Mouse (Mus musculus) heart, embryonic 13.5 days (tissue): ENCODE results near the gene Clpsl2. TPM values are rescaled to one million over a fixed set of nuclear protein-coding genes. Genes with fewer than 3 reads are reported as not detected.

Experiments used
- ATAC-seq: fragments of 200-750 bp; cut with Nextera tagmentation; 2 replicates; pipeline ENCODE4 v1.8.0; 2017; ENCODE audit warnings: moderate TSS enrichment; ENCODE audit not compliant: insufficient number of reproducible peaks, low FRiP score, low TSS enrichment; ENCODE audit errors: extremely low read depth
- H3K27ac ChIP-seq: fragments of 300-500 bp; sonication (generic); replicated peaks from 2 replicates; pipeline ENCODE4 v1.5.1; 2015; ENCODE audit warnings: moderate library complexity, mild to moderate bottlenecking, inconsistent platforms
- H3K27me3 ChIP-seq: fragments of 300-500 bp; sonication (generic); replicated peaks from 2 replicates; pipeline ENCODE4 v1.6.1; 2015; ENCODE audit warnings: mild to moderate bottlenecking, inconsistent platforms
- H3K36me3 ChIP-seq: fragments of 300-500 bp; sonication (generic); 2 replicates; pipeline ENCODE4 v1.6.1; 2015; ENCODE audit warnings: mild to moderate bottlenecking, inconsistent platforms
- H3K4me1 ChIP-seq: fragments of 300-500 bp; sonication (generic); 2 replicates; pipeline ENCODE4 v1.6.1; 2015; ENCODE audit warnings: inconsistent platforms
- H3K4me2 ChIP-seq: fragments of 300-500 bp; sonication (generic); 2 replicates; pipeline ENCODE4 v1.6.1; 2015; ENCODE audit warnings: inconsistent platforms, mild to moderate bottlenecking, moderate library complexity
- H3K4me3 ChIP-seq: fragments of 300-500 bp; sonication (generic); 2 replicates; pipeline ENCODE4 v1.5.1; 2015; ENCODE audit warnings: moderate library complexity, mild to moderate bottlenecking, inconsistent platforms
- H3K9ac ChIP-seq: fragments of 300-500 bp; sonication (generic); 2 replicates; pipeline ENCODE4 v1.6.1; 2015; ENCODE audit warnings: inconsistent platforms, mild to moderate bottlenecking, moderate library complexity
- H3K9me3 ChIP-seq: fragments of 300-500 bp; sonication (generic); 2 replicates; pipeline ENCODE4 v1.6.1; 2016; ENCODE audit warnings: inconsistent platforms
- WGBS: fragments of 180-500 bp; shearing (Covaris S2); methylation state at CpG from one replicate; pipeline ENCODE4 v1.1.7; 2015; ENCODE audit warnings: mixed read lengths; 5-methylcytosine and 5-hydroxymethylcytosine counted together
- polyA plus RNA-seq: library from polyadenylated mRNA; unstranded; fragments of >200 nt; fragmentation: Nextera tagmentation; extraction: Ambion mirVana; gene quantifications from 2 replicates; pipeline ENCODE4 v1.2.1, GENCODE M21; 2015

Gene Clpsl2
- polyA plus RNA-seq, 1 experiment from 2014 or later = not detected

GRCm38 (mm10) chr17:28521071-28521726, 28.0 kb upstream of the Clpsl2 start:
- no peak for ATAC-seq
- Histone ChIP-seq H3K36me3 (no peaks in the 10 kb centered on the region), H3K27ac (no peak overlapping the region), H3K4me1 (peaks cover 31% of the 10 kb centered on the region), H3K9ac (no peak overlapping the region), H3K9me3 (no peaks in the 10 kb centered on the region), H3K4me2 (no peak overlapping the region), H3K27me3 (peaks cover 53% of the 10 kb centered on the region), H3K4me3 (no peak overlapping the region)
- WGBS = 48% methylated on average over 5 of the region's 5 CpGs

DNA sequence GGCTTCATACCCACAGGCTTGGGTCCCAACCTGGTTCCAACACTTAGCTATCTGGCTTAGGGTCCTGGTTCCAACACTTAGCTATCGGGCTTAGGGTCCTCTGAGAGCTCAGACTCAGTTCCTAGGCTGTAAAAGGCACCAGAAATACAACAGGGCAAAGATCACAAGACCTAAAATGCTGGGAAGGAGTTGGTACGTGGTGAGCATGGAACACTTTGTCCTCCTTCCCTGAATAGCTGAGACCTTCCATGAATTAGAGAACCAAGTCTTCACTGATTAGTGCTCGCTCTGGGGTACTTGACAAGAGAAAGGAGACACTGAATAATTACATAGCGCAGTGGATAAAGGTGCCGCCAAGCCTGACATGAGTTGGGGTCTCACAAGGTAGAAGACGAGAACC, 27.3 kb upstream of the Clpsl2 start:
- peak overlapping the region; percentile 82; the same call in 1 of the 2 replicates for H3K9ac ChIP-seq
- H3K4me2 ChIP-seq = peak overlapping the region; percentile 100
- H3K9me3 ChIP-seq = no peaks in the 10 kb centered on the region
- 40% methylated on average over 6 of the region's 6 CpGs for WGBS
- peaks cover 51% of the 10 kb centered on the region for H3K27me3 ChIP-seq
- peak overlapping the region; percentile 78; the same call in 1 of the 2 replicates for H3K4me3 ChIP-seq
- no peak overlapping the region for H3K27ac ChIP-seq
- ATAC-seq = no peak
- H3K36me3 ChIP-seq = no peaks in the 10 kb centered on the region
- H3K4me1 ChIP-seq = peaks cover 30% of the 10 kb centered on the region

DNA sequence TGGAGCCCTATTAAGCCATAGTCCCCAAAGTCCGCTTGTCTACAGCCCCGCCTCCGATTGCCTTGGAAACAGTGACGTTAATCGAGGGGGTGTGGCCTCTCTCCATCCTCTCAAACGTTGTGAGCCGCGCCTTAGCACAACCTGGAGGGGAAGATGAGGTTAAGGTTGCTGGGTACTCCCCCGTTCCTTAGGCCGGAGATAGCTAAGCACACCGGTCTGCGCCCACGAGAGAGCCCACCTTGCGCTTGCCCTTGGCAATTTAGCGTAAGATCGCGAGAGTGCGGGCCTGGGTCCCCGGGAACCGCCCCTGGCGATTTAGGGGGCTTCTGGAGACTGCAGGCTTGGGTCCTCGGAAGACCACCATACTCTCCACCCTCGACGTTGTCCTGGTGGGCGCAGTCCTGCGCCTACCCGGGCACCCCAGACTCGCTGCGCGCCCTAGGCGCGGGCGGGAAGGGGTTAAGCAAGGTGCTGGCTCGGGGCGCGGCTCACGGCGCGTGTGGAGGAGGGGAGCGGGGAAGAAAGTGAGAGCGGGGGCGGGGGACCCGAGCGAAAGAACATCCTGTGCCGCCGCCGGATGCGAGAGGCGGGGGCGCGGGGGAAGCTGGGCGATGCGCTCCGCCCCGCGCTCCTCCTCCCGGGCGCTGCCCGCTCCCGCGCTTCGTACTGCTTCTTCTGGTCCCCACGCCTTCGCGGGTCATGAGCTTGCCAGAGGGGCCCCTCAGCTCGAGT, 26.4 kb upstream of the Clpsl2 start:
- peaks cover 46% of the 10 kb centered on the region for H3K27me3 ChIP-seq
- H3K4me1 ChIP-seq = peaks cover 28% of the 10 kb centered on the region
- H3K9ac ChIP-seq = peak overlapping the region; percentile 82
- peak; percentile 52 for ATAC-seq
- H3K9me3 ChIP-seq = no peaks in the 10 kb centered on the region
- peak overlapping the region; percentile 100 for H3K4me2 ChIP-seq
- peak overlapping the region; percentile 76 for H3K27ac ChIP-seq
- H3K36me3 ChIP-seq = no peaks in the 10 kb centered on the region
- WGBS = 1% methylated on average over 56 of the region's 66 CpGs
- H3K4me3 ChIP-seq = peak overlapping the region; percentile 78

DNA sequence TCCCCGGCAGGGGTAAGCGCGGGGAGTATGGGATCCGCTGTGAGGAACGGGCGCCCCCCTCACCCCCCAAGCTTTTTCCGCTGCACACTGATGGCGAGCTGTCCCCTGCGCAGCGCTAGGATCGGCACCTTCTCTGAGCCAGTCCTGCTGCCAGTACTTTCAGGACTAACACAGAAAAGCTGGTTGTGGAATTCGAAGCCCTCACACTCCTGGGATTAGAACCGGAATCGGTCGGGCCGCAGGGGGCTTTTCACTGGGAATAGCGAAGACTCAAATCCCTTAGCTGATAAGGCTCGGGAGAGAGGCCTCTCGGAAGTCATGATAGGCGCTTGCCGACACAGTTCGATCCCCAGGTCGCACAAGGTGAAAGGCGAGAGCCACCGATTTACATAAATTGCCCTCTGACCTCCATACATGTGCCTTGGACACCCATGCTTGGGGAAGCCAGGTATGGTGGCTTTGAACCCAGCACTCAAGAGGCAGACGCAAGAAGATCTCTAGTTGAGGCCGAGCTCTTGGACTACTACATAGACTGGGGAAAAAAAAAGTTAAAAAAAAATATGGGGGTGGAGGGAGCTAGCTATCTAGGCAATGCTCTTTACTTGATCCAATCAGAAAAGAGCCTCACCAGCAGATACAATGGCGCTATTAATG, 25.7 kb upstream of the Clpsl2 start:
- Histone ChIP-seq H3K4me3 (peak overlapping the region; percentile 78), H3K27me3 (peaks cover 45% of the 10 kb centered on the region), H3K4me2 (peak overlapping the region; percentile 100), H3K9me3 (no peaks in the 10 kb centered on the region), H3K4me1 (peaks cover 24% of the 10 kb centered on the region), H3K9ac (peak overlapping the region; percentile 82), H3K27ac (peak overlapping the region; percentile 76), H3K36me3 (no peaks in the 10 kb centered on the region)
- ATAC-seq = peak; percentile 11; the same call in 1 of the 2 replicates
- WGBS = 6% methylated on average over 28 of the region's 28 CpGs

DNA sequence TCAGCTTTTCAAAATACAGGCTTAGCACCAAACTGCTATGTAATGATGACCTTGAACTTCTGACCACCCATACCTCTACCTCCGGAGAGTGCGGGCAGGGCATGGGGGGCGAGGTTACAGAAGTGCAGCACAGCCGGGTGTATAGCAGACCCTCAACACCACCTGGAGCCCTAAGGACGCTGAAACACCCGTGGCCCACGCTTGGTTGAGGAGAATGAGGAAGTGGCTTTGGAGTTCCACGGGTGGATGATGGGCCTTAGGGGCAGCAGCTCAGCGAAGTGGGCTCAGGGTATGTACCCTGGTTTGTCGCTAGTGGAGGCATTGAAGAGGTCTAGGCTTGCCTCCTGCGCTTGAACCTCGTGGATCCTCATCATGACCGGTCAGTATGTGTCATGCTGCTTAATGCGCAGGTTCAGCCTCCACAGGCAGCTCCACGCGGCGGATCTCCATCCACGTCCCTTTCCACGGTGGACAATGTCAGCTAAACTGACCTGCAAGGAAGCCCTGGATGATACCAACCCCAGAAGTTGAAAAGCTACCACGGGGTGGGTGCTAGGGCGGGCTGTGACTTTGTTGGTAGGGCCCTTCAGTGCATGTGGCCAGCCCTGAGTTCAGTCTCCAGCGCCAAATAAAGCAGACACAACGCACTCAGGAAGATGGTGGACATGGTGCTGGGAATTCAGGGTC, 25.1 kb upstream of the Clpsl2 start:
- ATAC-seq = no peak
- peaks cover 20% of the 10 kb centered on the region for H3K4me1 ChIP-seq
- no peak overlapping the region for H3K27ac ChIP-seq
- 0 out of 2 replicates have a peak overlapping the region, but pooled peaks have one; percentile 78 for H3K4me3 ChIP-seq
- peaks cover 40% of the 10 kb centered on the region for H3K27me3 ChIP-seq
- H3K4me2 ChIP-seq = peak overlapping the region; percentile 100
- no peak overlapping the region for H3K9ac ChIP-seq
- 77% methylated on average over 23 of the region's 23 CpGs for WGBS
- H3K36me3 ChIP-seq = no peaks in the 10 kb centered on the region
- H3K9me3 ChIP-seq = no peaks in the 10 kb centered on the region

- H3K36me3 ChIP-seq = no peaks in the 10 kb centered on the region
- H3K27ac ChIP-seq = no peak overlapping the region
- no peak for ATAC-seq
- H3K4me3 ChIP-seq = no peak overlapping the region
- H3K4me1 ChIP-seq = peaks cover 20% of the 10 kb centered on the region
- no peak overlapping the region for H3K9ac ChIP-seq
- H3K4me2 ChIP-seq = no peak overlapping the region
- peaks cover 40% of the 10 kb centered on the region for H3K27me3 ChIP-seq
- WGBS = 70% methylated on average over 4 of the region's 4 CpGs
- H3K9me3 ChIP-seq = no peaks in the 10 kb centered on the region
Measured at GRCm38 (mm10) chr17:28524831-28525430, 24.3 kb upstream of the Clpsl2 start.

DNA sequence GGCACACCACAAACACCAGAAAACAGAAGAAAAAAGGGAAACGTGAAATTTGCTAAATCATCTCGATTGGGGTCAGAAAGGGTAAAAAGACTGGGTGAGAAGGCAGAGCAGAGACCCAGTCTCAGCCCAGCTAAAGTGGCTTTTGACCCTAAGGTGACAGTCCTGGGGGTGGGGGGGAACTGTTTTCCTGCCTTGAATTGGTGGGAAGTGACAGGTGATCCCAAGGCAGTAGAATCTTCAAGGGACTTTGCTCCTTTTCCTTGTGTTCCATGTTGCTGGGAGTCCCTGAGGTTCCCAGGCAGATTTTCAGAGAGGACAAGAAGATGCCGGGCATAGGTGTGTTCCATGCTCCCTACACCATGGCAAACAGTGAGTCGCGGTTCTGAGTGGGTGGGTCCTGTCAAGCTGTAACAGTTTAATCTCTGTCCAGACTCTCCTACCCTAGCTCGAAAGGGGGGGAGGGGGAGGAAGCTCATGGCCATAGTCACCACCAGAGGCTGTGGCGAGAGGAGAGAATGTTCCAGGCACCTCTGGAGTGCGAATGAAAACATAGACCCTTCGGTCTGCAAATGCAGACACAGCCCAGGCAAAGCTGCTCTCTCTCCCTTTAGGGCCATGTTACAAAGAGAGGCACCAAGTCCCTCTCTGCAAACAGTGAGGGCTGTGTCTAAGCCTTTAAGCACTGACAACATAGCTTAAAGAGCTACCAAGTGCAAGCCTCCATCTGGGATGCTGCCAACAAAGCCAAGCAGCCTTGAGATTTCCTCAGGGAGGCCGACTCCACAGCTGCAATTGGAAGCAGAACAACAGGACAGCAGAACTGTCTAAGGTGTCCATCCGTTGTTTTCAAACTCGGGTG, 21.8 kb upstream of the Clpsl2 start:
- WGBS = 32% methylated on average over 12 of the region's 12 CpGs
- H3K4me3 ChIP-seq = peak overlapping the region; percentile 29
- H3K27me3 ChIP-seq = peaks cover 35% of the 10 kb centered on the region
- H3K9ac ChIP-seq = peak overlapping the region; percentile 5; the same call in 1 of the 2 replicates
- no peak for ATAC-seq
- H3K27ac ChIP-seq = no peak overlapping the region
- H3K9me3 ChIP-seq = no peaks in the 10 kb centered on the region
- peak overlapping the region; percentile 59 for H3K4me2 ChIP-seq
- peaks cover 18% of the 10 kb centered on the region for H3K4me1 ChIP-seq
- no peaks in the 10 kb centered on the region for H3K36me3 ChIP-seq

DNA sequence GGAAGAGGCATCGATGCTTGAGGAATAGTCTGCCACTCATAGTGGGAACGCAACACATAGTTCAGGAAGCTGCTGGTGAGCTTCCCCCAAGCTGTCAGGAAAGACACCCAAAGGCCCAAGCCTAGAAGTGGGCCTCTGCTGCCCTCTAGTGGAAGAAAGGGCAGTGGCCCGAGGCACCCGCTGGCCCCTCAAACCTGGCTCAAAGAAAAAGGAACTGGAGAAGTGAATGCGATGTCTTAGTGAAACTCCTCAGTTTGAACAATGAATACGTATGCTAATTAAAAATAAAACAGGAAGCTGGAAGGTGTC, 21.2 kb upstream of the Clpsl2 start:
- peaks cover 38% of the 10 kb centered on the region for H3K27me3 ChIP-seq
- whole genome bisulfite sequencing = 4% methylated on average over 6 of the region's 6 CpGs
- ATAC-seq = no peak
- no peaks in the 10 kb centered on the region for H3K36me3 ChIP-seq
- 0 out of 2 replicates have a peak overlapping the region, but pooled peaks have one; percentile 5 for H3K9ac ChIP-seq
- H3K4me1 ChIP-seq = peaks cover 17% of the 10 kb centered on the region
- H3K4me3 ChIP-seq = peak overlapping the region; percentile 29
- H3K9me3 ChIP-seq = no peaks in the 10 kb centered on the region
- H3K27ac ChIP-seq = no peak overlapping the region
- H3K4me2 ChIP-seq = peak overlapping the region; percentile 59

GRCm38 (mm10) chr17:28529116-28529515, 20.1 kb upstream of the Clpsl2 start:
- no peak overlapping the region for H3K4me2 ChIP-seq
- peaks cover 11% of the 10 kb centered on the region for H3K4me1 ChIP-seq
- H3K9me3 ChIP-seq = no peaks in the 10 kb centered on the region
- H3K27me3 ChIP-seq = peaks cover 39% of the 10 kb centered on the region
- no peak for ATAC-seq
- 47% methylated on average over 4 of the region's 4 CpGs for WGBS
- H3K36me3 ChIP-seq = no peaks in the 10 kb centered on the region
- no peak overlapping the region for H3K4me3 ChIP-seq
- H3K9ac ChIP-seq = no peak overlapping the region
- no peak overlapping the region for H3K27ac ChIP-seq

GRCm38 (mm10) chr17:28530506-28530905, 18.7 kb upstream of the Clpsl2 start, which contains the start of gene Armc12:
Gene Armc12, plus strand, starts transcription at chr17:28530806.
- no peaks in the 10 kb centered on the region for H3K9me3 ChIP-seq
- H3K27ac ChIP-seq = no peak within 1 kb of the TSS
- no peak within 1 kb of the TSS for H3K9ac ChIP-seq
- ATAC-seq = no peak
- H3K4me3 ChIP-seq = no peak within 1 kb of the TSS
- H3K27me3 ChIP-seq = peaks cover 36% of the 10 kb centered on the region
- H3K4me2 ChIP-seq = no peak within 1 kb of the TSS
- WGBS = 75% methylated on average over 6 of the region's 6 CpGs
- H3K36me3 ChIP-seq = no peaks in the 10 kb centered on the region
- peaks cover 11% of the 10 kb centered on the region for H3K4me1 ChIP-seq
